Mouse (Mus musculus) natural killer cell, adult 2 months (primary cell): ENCODE data around the gene Gm21885.
"Not testable (repeated sequence)": the region's sequence is repeated elsewhere in the genome, so short reads cannot be mapped to it uniquely, and the experiment has no call there.

ENCODE experiments used
- DNase-seq, 2 experiments: peaks; one replicate each; pipeline ENCODE4 v3.0.0; 2022; ENCODE audit warnings: low spot score in 2 of 2

Gene Gm21885

DNA sequence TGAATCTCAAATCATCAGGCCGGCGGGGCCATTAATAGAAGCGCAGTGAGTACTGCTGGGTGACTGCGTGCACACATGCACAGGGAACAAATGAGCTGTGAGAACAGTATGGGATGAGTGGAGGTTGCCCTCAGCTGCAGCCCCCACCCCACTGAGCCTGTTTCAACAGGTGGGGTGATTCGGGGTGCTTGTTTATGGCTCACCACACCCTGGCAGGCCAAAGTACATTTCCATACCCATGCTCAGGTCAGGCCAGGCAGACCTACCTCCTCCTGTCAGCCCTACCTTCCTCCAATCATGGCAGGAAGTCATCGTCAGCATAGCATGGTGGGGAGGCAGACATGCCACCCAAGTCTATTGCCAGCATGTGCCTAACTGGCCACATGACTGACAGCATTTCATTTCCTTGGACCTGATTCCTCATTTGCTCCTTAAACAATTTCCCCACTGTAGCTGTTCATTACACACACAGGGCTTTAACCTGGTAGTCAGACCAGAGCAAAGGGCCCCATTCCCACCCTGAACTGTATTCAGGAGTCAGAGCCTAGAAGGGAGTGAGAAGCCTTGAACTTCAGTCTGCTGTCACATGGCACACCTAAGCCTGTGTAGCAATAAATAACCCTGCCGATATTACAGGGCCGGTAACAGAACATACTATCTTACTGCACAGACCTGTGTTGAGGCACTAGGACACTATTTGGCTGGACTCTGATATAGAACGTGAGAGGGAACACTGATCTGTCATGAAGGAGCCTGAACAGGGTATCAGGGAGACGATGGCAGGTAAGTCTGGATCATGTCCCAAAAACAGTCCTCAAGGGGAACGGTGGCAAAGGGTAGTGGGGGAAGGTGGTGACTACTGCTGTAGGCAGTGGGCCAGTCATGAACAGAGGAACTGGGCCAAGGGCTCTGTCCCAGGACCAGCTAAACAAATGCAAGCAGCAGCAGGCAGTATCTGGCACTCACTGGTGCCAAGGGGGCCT lies at the start of gene Gm21885:
Gm21885 (plus strand) TSS at position 675 of the 983 bp plus-strand sequence.
- no peak for DNase-seq

- no peak for DNase-seq
These were observed 48.3 kb upstream of the Gm21885 start for GRCm38 (mm10) chr11:94233405-94233804.

DNA sequence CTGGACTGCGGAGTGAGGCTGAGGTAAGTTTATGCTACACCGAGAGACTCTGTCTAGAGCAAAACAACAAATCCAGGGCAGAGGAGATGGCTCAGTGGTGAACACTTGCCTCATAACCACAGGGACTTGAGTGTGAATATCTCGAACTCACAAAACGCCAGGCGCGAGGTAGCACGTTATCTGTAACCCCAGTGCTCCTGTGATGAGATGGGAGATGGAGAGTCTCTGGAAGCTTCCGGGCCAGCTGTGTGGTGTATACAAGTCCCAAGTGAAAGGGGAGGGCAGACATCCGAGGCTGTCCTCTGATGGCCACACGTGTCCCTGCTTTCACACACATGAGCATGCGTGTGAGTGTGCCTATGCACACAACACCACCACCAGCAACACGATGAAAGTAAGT lies 47.3 kb upstream of the Gm21885 start:
- DNase-seq = no peak

DNA sequence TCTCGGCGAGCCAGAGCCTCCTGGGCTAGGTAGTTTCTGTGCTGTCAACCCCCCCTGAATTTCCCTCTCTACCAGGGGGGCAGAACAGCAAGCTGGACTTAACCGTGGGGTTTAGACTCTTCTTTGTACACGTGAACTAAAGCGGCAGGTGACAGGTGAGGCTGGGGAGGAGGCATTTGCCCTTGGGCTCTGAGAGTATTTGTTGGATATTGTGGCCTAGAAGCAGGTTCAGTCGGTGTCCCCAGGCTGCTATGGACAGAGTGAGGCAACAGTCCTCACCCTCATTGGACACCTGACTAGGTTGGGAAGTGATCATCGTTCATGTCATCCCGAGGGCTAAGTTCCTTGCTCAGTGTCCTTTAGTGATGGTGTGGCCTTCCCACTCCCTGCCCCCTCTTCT lies 46.8 kb upstream of the Gm21885 start:
- no peak for DNase-seq

DNA sequence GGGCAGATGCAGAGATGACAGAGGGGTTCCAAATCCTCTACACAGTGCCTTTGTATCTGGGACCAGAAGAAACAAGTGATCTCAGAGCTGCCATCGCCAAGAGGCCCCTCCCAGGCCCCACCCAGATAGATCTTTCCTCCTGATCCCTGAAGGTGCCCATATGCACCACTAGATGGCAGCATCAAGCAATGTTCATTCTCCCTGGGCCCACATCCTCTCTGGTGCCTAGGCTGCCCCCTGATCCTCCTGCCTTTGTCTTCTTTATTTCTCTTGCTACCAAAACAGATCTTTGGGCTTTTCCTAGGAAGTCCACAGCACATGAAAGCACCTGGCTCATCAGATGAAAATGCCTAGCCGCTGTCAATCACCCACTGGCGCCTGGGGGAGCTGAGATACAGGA lies 45.6 kb upstream of the Gm21885 start:
- peak; percentile 50 to 54 for DNase-seq

- DNase-seq = no peak
These were observed 42.9 kb upstream of the Gm21885 start for GRCm38 (mm10) chr11:94238786-94239185.

- DNase-seq = no peak
These were observed 42.0 kb upstream of the Gm21885 start for GRCm38 (mm10) chr11:94239706-94240105.

- DNase-seq = no peak
These were observed 38.8 kb upstream of the Gm21885 start for GRCm38 (mm10) chr11:94242760-94243421.

DNA sequence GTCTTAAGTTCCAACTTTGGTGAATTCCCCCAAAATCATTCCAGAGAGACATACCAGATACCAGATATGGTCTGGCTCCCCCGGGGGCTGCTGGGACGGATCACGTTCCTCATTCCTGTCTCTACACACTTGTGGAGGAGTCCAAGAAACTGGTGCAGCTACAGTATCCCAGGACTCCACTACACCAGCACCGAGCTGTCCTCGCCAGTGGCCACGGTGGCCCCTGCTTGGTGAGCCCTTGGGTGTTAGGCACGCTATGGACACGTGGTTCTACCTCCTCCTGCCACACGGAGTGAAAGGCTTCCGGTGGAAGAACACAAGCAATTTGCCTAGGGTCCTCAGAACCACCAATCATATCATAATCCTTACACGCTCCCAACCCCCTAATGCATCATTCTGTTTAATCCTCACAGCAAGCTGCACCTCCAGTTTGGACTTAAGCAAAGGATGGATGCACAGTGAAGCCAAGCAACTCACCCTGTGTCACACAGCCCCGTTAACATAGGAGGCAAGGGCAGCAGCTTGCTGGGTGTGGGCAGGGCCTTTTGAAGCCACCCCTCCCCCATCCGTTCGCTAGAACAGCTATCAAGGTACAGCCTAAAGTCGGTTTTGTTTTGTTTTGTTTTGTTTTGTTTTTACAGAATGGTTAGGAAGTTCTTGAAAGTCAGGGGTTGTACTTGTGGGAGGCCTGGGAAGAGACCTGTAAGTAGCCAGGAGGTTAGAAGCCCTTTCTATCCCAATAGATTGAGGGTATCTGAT lies 38.1 kb upstream of the Gm21885 start:
- DNase-seq = no peak

- DNase-seq = no peak
These were observed 37.3 kb upstream of the Gm21885 start for GRCm38 (mm10) chr11:94244385-94244784.

GRCm38 (mm10) chr11:94245955-94246788 lies 35.5 kb upstream of the Gm21885 start, which contains the start of gene Wfikkn2:
TSS of gene Wfikkn2 (minus strand) at chr11:94246005.
- DNase-seq = no peak

- no peak for DNase-seq
These were observed 34.9 kb upstream of the Gm21885 start for GRCm38 (mm10) chr11:94246789-94247061.

GRCm38 (mm10) chr11:94253156-94253555 lies 28.5 kb upstream of the Gm21885 start:
- DNase-seq = no peak

DNA sequence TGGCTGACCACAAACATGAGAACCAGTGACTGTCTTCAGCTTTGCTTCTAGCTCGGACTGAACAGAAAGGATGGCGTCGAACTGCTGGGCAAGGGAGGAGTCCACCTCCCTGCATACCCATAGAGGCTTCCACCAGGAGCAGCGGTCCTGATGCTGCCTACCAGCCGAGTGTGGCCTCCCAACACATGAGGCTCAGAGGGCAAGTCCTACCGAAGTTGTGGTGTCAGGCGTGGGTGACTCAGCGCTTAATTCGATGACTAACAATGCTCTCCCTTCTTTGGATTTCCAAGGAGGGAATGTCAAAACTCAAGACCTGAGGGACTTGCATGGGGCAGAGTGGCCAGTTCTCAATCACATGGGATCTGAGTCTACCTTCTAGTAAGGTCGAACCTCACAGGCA lies 28.0 kb upstream of the Gm21885 start:
- DNase-seq = no peak

- DNase-seq = no peak
These were observed 25.9 kb upstream of the Gm21885 start for GRCm38 (mm10) chr11:94255733-94256132.

DNA sequence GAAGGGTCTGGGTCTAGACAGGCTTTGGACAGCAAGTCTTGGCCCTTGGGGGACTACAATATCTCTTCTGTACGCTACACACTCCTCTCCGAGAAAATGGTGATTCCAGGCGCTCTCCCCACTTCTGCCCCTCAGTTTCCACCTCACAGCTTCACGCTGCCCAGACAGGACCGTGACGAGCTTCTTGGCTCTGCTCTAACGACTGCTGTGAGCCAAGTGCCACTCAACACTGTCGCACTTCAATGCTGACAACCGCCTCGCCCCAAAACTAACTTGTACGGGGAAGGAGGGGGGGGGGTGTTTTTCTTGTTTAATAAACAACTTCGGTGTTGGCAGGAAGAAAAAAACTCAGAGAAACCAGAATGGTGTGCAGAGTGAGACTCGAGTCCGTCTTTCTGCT lies 23.7 kb upstream of the Gm21885 start:
- DNase-seq = no peak

GRCm38 (mm10) chr11:94259814-94260213 lies 21.9 kb upstream of the Gm21885 start:
- no peak for DNase-seq

DNA sequence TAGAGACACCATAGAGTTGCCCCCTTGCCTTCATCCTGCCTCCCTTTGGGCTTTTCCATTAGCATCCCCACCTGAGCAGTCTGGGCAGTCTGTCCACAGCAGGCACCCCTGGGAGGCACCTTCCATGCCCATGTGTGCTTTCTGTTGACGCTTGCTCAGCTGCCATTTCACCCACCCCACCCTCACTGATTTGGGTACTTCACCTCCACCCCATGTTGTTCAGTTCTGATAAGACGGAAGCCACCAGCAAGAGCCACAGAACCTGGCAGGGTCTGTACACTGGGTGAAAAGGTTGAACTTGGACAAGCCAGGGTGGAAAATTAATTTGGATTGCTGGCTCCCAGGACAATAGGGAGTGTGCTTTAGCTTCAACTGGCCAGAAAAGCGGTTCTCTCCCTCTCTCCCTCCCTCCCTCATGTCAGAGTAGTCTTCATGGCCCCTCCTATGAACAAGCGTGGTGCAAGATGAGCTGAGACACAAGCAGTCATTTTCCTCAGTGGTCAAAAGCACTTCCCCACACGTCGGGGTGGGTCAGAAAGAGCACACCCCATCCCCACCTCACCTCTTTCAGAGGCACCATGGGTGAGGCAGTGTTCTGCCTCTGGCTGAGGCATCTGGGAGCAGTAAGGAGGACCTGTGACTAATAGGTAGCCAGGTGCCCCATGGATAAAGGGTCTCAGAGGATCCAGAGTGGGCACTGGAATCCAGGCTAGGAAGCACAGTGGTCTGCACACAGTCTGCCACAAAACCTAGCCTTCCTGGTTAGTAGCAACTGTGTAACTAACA lies 19.9 kb upstream of the Gm21885 start:
- no peak for DNase-seq

GRCm38 (mm10) chr11:94265134-94265785 lies 16.4 kb upstream of the Gm21885 start:
- peak in 1 of 2 experiments; percentile 29 for DNase-seq

GRCm38 (mm10) chr11:94266155-94266554 lies 15.5 kb upstream of the Gm21885 start:
- DNase-seq = not testable (repeated sequence)
